Mouse (Mus musculus) limb, embryonic 13.5 days (tissue): Measurements from ENCODE around the gene Rab3ip. TPM values are rescaled to one million over a fixed set of nuclear protein-coding genes. Genes with fewer than 3 reads are reported as not detected.

Experiments
- ATAC-seq: fragments of 200-750 bp; cut with Nextera tagmentation; 2 replicates; pipeline ENCODE4 v1.8.0; 2017; ENCODE audit warnings: low read depth, moderate number of reproducible peaks, moderate TSS enrichment; ENCODE audit not compliant: low FRiP score
- H3K27ac ChIP-seq: fragments of 300-500 bp; sonication (generic); 2 replicates; pipeline ENCODE4 v1.5.1; 2015; ENCODE audit warnings: inconsistent platforms, mild to moderate bottlenecking, moderate library complexity
- H3K27me3 ChIP-seq: fragments of 300-500 bp; sonication (generic); 2 replicates; pipeline ENCODE4 v1.6.1; 2015; ENCODE audit warnings: mild to moderate bottlenecking, inconsistent platforms
- H3K36me3 ChIP-seq: fragments of 300-500 bp; sonication (generic); 2 replicates; pipeline ENCODE4 v1.6.1; 2015; ENCODE audit warnings: inconsistent platforms, mild to moderate bottlenecking, moderate library complexity
- H3K4me1 ChIP-seq: fragments of 300-500 bp; sonication (generic); 2 replicates; pipeline ENCODE4 v1.6.1; 2015; ENCODE audit warnings: inconsistent platforms
- H3K4me2 ChIP-seq: fragments of 300-500 bp; sonication (generic); replicated peaks from 2 replicates; pipeline ENCODE4 v1.6.1; 2015; ENCODE audit warnings: inconsistent platforms, mild to moderate bottlenecking, moderate library complexity
- H3K4me3 ChIP-seq: fragments of 300-500 bp; sonication (generic); 2 replicates; pipeline ENCODE4 v1.5.1; 2015; ENCODE audit warnings: moderate library complexity, mild to moderate bottlenecking, inconsistent platforms
- H3K9ac ChIP-seq: fragments of 300-500 bp; sonication (generic); 2 replicates; pipeline ENCODE4 v1.6.1; 2015; ENCODE audit warnings: mild to moderate bottlenecking, inconsistent platforms
- H3K9me3 ChIP-seq: fragments of 300-500 bp; sonication (generic); 2 replicates; pipeline ENCODE4 v1.6.1; 2016; ENCODE audit warnings: inconsistent platforms
- WGBS: fragments of 180-500 bp; shearing (Covaris S2); methylation state at CpG from one replicate; pipeline ENCODE4 v1.1.7; 2015; 5-methylcytosine and 5-hydroxymethylcytosine counted together
- polyA plus RNA-seq: library from polyadenylated mRNA; unstranded; fragments of >200 nt; fragmentation: Nextera tagmentation; extraction: Ambion mirVana; gene quantifications from 2 replicates; pipeline ENCODE4 v1.2.1, GENCODE M21; 2015

Gene Rab3ip
- polyA plus RNA-seq, 1 experiment from 2014 or later = 40.4 TPM

GRCm38 (mm10) chr10:116930936-116931335 is 19.6 kb downstream of the Rab3ip start:
- no peaks in the 10 kb centered on the region for H3K27me3 ChIP-seq
- peaks cover 43% of the 10 kb centered on the region for H3K36me3 ChIP-seq
- no peak for ATAC-seq
- H3K4me3 ChIP-seq = no peak overlapping the region
- no peak overlapping the region for H3K9ac ChIP-seq
- no peaks in the 10 kb centered on the region for H3K4me1 ChIP-seq
- no peak overlapping the region for H3K4me2 ChIP-seq
- H3K27ac ChIP-seq = no peak overlapping the region
- H3K9me3 ChIP-seq = no peaks in the 10 kb centered on the region
- WGBS = 76% methylated on average over 6 of the region's 7 CpGs

GRCm38 (mm10) chr10:116930506-116930905 is 20.1 kb downstream of the Rab3ip start:
- no peak overlapping the region for H3K4me2 ChIP-seq
- no peaks in the 10 kb centered on the region for H3K4me1 ChIP-seq
- peaks cover 46% of the 10 kb centered on the region for H3K36me3 ChIP-seq
- 78% methylated on average over 7 of the region's 7 CpGs for WGBS
- no peak overlapping the region for H3K9ac ChIP-seq
- no peak overlapping the region for H3K4me3 ChIP-seq
- no peak for ATAC-seq
- no peaks in the 10 kb centered on the region for H3K27me3 ChIP-seq
- H3K27ac ChIP-seq = no peak overlapping the region
- H3K9me3 ChIP-seq = no peaks in the 10 kb centered on the region

- WGBS = 76% methylated on average over 3 of the region's 3 CpGs
- no peak for ATAC-seq
- H3K36me3 ChIP-seq = peaks cover 57% of the 10 kb centered on the region
Measured at GRCm38 (mm10) chr10:116928826-116929225, 21.7 kb downstream of the Rab3ip start.

GRCm38 (mm10) chr10:116926428-116927113 is 24.0 kb downstream of the Rab3ip start:
- H3K4me3 ChIP-seq = no peak overlapping the region
- ATAC-seq = no peak
- peaks cover 64% of the 10 kb centered on the region for H3K36me3 ChIP-seq
- no peaks in the 10 kb centered on the region for H3K27me3 ChIP-seq
- no peak overlapping the region for H3K27ac ChIP-seq
- H3K4me2 ChIP-seq = no peak overlapping the region
- H3K9ac ChIP-seq = no peak overlapping the region
- H3K9me3 ChIP-seq = no peaks in the 10 kb centered on the region
- H3K4me1 ChIP-seq = no peaks in the 10 kb centered on the region
- WGBS = 89% methylated on average over 11 of the region's 11 CpGs

More at GRCm38 (mm10) chr10:116928826-116929225, 21.7 kb downstream of the Rab3ip start:
- Histone ChIP-seq H3K9me3 (no peaks in the 10 kb centered on the region), H3K4me1 (no peaks in the 10 kb centered on the region), H3K4me3 (no peak overlapping the region), H3K4me2 (no peak overlapping the region), H3K9ac (no peak overlapping the region), H3K27me3 (no peaks in the 10 kb centered on the region), H3K27ac (no peak overlapping the region)

GRCm38 (mm10) chr10:116923651-116924495 is 26.7 kb downstream of the Rab3ip start:
- WGBS = 93% methylated on average over 19 of the region's 19 CpGs
- Histone ChIP-seq H3K4me1 (no peaks in the 10 kb centered on the region), H3K36me3 (peaks cover 63% of the 10 kb centered on the region)

GRCm38 (mm10) chr10:116922161-116922560 is 28.4 kb downstream of the Rab3ip start:
- no peaks in the 10 kb centered on the region for H3K9me3 ChIP-seq
- 84% methylated on average over 15 of the region's 15 CpGs for WGBS

More at GRCm38 (mm10) chr10:116923651-116924495, 26.7 kb downstream of the Rab3ip start:
- no peak for ATAC-seq
- Histone ChIP-seq H3K4me3 (no peak overlapping the region), H3K9me3 (no peaks in the 10 kb centered on the region), H3K27ac (no peak overlapping the region), H3K9ac (no peak overlapping the region), H3K4me2 (no peak overlapping the region), H3K27me3 (no peaks in the 10 kb centered on the region)

GRCm38 (mm10) chr10:116921416-116921815 is 29.2 kb downstream of the Rab3ip start:
- no peak overlapping the region for H3K4me2 ChIP-seq
- H3K9ac ChIP-seq = no peak overlapping the region
- H3K4me3 ChIP-seq = no peak overlapping the region
- ATAC-seq = 0 out of 2 replicates have a peak, but pooled peaks have one; percentile 32
- H3K27ac ChIP-seq = no peak overlapping the region
- WGBS = 88% methylated on average over 15 of the region's 15 CpGs
- H3K9me3 ChIP-seq = no peaks in the 10 kb centered on the region
- H3K36me3 ChIP-seq = peaks cover 55% of the 10 kb centered on the region
- H3K27me3 ChIP-seq = no peaks in the 10 kb centered on the region
- no peaks in the 10 kb centered on the region for H3K4me1 ChIP-seq

More at GRCm38 (mm10) chr10:116922161-116922560, 28.4 kb downstream of the Rab3ip start:
- no peak for ATAC-seq
- Histone ChIP-seq H3K36me3 (peaks cover 58% of the 10 kb centered on the region), H3K27ac (no peak overlapping the region), H3K4me1 (no peaks in the 10 kb centered on the region), H3K9ac (no peak overlapping the region), H3K4me3 (no peak overlapping the region), H3K27me3 (no peaks in the 10 kb centered on the region), H3K4me2 (no peak overlapping the region)

GRCm38 (mm10) chr10:116920641-116921040 is 29.9 kb downstream of the Rab3ip start:
- H3K4me1 ChIP-seq = no peaks in the 10 kb centered on the region
- H3K4me3 ChIP-seq = no peak overlapping the region
- H3K36me3 ChIP-seq = peaks cover 57% of the 10 kb centered on the region
- H3K4me2 ChIP-seq = no peak overlapping the region
- no peak overlapping the region for H3K9ac ChIP-seq
- ATAC-seq = no peak
- no peaks in the 10 kb centered on the region for H3K27me3 ChIP-seq
- H3K9me3 ChIP-seq = no peaks in the 10 kb centered on the region
- no peak overlapping the region for H3K27ac ChIP-seq
- WGBS = 92% methylated on average over 8 of the region's 8 CpGs

- ATAC-seq = no peak
- Histone ChIP-seq H3K9ac (no peak overlapping the region), H3K4me3 (no peak overlapping the region), H3K27ac (no peak overlapping the region), H3K4me1 (no peaks in the 10 kb centered on the region), H3K9me3 (no peaks in the 10 kb centered on the region), H3K36me3 (peaks cover 62% of the 10 kb centered on the region), H3K4me2 (no peak overlapping the region), H3K27me3 (no peaks in the 10 kb centered on the region)
- 85% methylated on average over 25 of the region's 25 CpGs for WGBS
Measured at GRCm38 (mm10) chr10:116919368-116920317, 30.9 kb downstream of the Rab3ip start.

- no peak for ATAC-seq
- H3K4me2 ChIP-seq = no peak overlapping the region
- 72% methylated on average over 8 of the region's 8 CpGs for WGBS
- H3K36me3 ChIP-seq = peaks cover 64% of the 10 kb centered on the region
- H3K27ac ChIP-seq = no peak overlapping the region
- no peaks in the 10 kb centered on the region for H3K4me1 ChIP-seq
- H3K4me3 ChIP-seq = no peak overlapping the region
- H3K27me3 ChIP-seq = no peaks in the 10 kb centered on the region
- no peak overlapping the region for H3K9ac ChIP-seq
- H3K9me3 ChIP-seq = no peaks in the 10 kb centered on the region
Measured at GRCm38 (mm10) chr10:116916581-116916980, 34.0 kb downstream of the Rab3ip start.

GRCm38 (mm10) chr10:116915286-116915685 is 35.3 kb downstream of the Rab3ip start:
- no peak overlapping the region for H3K4me3 ChIP-seq
- H3K4me2 ChIP-seq = no peak overlapping the region
- WGBS = 90% methylated on average over 8 of the region's 8 CpGs
- H3K4me1 ChIP-seq = no peaks in the 10 kb centered on the region
- H3K9ac ChIP-seq = no peak overlapping the region
- peaks cover 74% of the 10 kb centered on the region for H3K36me3 ChIP-seq
- ATAC-seq = no peak
- no peaks in the 10 kb centered on the region for H3K9me3 ChIP-seq
- H3K27ac ChIP-seq = no peak overlapping the region
- H3K27me3 ChIP-seq = no peaks in the 10 kb centered on the region
